Mouse (Mus musculus) brain, embryonic 14.5 days (tissue): ENCODE results near the gene Npw. TPM values are rescaled to one million over a fixed set of nuclear protein-coding genes. Genes with fewer than 3 reads are reported as not detected.
A peak's percentile ranks its signal among the peaks of the same experiment; 100 is the strongest.

Experiments used
- DNase-seq: peaks from one replicate; pipeline ENCODE4 v3.0.0-alpha.2; 2011; ENCODE audit warnings: low read depth
- CTCF ChIP-seq: fragments of 200-500 bp; IDR thresholded peaks from 2 replicates; pipeline ENCODE4 v1.5.1; 2012; ENCODE audit warnings: inconsistent platforms, mild to moderate bottlenecking, moderate library complexity, borderline replicate concordance; ENCODE audit not compliant: insufficient read depth, insufficient read length; ENCODE audit errors: extremely low read depth
- POLR2A ChIP-seq: fragments of 200-500 bp; IDR thresholded peaks from 2 replicates; pipeline ENCODE4 v1.6.1; 2012; ENCODE audit warnings: mild to moderate bottlenecking, inconsistent platforms, borderline replicate concordance; ENCODE audit not compliant: poor library complexity, insufficient read depth, insufficient read length, severe bottlenecking; ENCODE audit errors: extremely low read depth
- polyA plus RNA-seq: library from polyadenylated mRNA; depleted of rRNA; stranded (reverse); fragments of >200 nt; gene quantifications from 2 replicates; pipeline ENCODE4 v1.2.3, GENCODE M21; 2012; rRNA removed

Npw gene
- polyA plus RNA-seq = 0.23 TPM in 1 of 2 replicates, not detected in the other

DNA sequence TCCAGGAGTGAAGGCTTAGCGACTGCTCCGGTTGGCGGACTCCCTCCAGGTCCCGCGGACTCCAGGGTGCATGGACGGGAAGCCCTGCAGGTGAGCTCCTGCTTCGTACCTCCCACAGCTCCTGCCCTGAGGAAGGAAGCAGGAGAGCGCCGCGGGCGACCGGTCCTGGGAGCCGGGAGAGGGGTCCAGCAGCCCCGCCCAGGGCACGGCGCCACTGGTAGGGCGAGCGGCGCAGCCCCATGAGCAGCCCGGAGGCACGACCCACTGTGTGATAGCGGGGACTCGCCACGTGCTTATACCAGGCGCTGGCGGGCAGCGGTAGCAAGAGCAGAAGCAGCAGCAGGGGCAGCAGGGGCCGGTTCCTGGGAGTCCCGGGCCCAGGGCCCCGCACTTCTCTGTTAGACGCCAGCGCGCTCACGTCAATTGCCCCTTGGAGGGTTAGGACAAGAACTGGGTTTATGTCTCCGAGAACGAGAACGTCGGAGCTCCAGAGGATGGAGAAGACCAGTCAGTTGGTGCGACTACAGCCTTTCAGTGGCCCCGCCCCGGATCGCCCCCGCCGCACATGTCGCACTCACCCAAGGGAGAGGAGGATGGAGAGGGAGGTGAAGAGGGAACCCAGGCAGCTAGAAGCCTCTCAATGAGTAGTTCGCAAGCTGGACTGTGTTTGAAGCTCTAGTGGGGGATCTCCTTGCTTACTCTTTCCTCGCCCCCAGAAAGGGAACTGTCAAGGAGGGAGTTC is at the start of gene Npw:
TSS of gene Npw (minus strand) at position 441 of the 742 bp plus-strand sequence.
- DNase-seq = no peak
- TF ChIP-seq POLR2A = no peak
- TF ChIP-seq CTCF = no peak

DNA sequence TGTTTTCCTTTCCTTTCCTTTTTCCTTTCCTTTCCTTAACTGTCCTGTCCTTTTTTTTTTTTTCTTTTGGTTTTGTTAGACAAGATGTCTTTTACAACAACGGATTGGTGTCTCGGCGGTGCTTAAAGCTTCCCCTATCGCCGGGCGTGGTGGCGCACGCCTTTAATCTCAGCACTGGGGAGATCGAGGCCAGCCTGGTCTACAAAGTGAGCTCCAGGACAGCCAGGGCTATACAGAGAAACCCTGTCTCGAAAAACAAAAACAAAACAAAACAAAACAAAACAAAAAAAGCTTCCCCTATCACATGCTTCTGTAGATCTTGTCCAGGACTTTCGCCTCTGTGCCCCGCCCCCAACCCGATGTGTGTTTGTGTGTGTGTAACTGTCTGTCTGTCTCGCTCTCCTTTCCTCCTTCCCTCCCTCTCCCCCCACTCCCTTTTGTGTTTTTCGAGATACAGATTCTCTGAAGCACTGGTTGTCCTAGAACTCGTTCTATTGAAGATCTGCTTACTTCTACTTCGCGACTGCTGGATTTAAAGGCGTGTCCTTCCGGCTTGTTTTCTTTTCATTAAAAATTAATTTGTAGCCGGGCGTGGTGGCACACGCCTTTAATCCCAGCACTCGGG is 49.7 kb upstream of the Npw start:
- no peak for TF ChIP-seq CTCF
- no peak for TF ChIP-seq POLR2A
- peak; percentile 25 for DNase-seq

DNA sequence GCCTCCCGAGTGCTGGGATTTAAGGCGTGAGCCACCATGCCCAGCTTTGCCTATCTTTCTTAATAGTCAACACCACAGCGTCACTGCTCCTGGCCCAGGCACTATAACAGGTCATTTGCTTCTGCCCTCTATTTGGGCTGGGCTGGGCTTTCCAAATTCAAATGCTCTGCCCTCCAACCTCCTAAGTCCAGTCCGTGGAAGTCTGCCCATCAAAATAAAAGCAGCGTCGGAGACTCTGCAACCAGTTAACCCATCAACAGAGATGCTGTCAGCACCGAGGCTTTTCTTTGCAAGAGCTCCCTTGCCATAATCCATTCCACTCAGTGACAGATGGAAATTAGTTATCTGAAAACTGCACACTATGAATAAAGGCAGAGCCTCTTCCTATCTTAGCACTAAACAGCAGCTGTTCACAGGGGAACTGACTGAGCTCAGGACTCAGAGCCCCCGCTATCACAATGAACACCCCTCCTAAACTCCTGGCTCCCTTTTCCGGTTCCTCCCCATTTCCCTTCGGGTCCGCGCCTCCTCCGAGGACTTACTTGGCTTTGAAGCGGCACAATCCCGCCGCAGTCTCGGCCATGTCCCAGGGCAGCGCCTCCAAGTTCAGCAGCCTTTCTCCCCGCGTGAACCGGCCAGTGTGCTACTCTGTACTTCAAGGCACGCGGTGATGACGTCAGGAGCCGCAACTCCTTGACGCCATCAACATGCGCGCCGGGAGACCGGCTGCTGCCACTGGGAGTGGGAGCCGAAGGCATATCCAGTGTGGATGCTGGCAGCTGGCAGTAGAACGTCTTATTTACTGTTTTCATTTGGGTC is 48.9 kb upstream of the Npw start, which contains the start of gene Tbl3:
TSS of gene Tbl3 (minus strand) at position 679 of the 819 bp plus-strand sequence.
- TF ChIP-seq CTCF (no peak), POLR2A (peak; percentile 44; the same call in 1 of the 2 replicates)
- DNase-seq = peak; percentile 98

DNA sequence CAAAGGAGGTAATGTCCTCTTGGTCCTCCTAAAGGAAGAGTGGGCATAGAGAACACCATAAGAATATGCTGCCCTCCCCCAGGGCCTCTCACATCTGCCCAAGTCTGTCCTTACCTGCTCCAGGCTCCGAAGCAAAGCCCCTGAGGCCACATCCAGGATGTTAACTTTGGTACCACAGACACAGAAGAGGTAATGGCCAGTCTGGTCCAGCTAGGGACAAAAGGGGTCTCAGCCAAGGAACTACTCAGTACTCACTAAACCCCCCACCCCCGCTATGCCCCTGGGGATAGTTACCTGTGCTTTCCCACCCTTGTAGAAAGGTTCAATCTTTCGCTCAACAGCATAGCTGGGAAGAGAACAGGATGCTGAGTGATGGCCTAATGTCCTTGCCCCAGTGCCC is 47.6 kb upstream of the Npw start:
- TF ChIP-seq CTCF (no peak), POLR2A (no peak)
- no peak for DNase-seq

DNA sequence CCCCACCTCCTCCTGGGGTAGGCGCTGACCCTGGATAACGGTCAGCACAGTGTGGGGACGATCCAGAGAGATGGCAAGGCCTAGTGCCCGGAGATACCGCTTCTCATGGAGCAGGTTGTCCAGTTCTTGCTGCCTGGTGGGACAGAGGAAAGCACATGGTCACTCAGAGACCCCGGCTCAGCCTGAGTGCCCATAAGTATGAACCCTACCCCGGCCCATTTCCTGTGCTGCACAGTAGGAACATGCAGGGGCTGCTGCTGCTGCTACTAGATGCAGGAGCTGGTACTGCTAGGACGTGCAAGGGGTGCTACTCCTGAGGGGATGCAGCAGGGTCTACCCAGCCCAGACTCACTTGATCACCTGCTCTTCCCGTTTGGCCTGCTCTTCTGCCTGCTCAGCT is 43.0 kb upstream of the Npw start:
- no peak for DNase-seq
- TF ChIP-seq POLR2A (no peak), CTCF (no peak)

DNA sequence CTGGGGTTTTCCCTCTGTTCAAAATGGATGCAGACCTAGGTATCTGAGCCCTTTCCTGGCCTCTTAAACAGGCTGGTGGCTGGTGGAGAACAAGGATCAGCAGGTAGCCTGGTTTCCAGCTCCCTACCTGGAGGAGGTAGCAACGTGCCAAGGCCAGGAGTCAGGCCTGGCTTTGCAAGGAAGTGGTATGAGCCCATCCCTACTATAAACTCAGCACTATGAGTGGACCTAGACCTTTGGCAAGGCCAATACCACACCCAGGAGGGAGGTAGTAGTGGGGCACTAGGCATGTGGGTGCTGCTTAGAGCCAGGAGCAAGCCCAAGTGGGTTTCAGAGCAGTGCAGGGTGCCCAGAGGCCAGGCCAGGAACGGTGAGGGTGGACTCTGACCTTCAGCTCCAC is 41.2 kb upstream of the Npw start:
- TF ChIP-seq POLR2A = no peak
- no peak for TF ChIP-seq CTCF
- DNase-seq = no peak

DNA sequence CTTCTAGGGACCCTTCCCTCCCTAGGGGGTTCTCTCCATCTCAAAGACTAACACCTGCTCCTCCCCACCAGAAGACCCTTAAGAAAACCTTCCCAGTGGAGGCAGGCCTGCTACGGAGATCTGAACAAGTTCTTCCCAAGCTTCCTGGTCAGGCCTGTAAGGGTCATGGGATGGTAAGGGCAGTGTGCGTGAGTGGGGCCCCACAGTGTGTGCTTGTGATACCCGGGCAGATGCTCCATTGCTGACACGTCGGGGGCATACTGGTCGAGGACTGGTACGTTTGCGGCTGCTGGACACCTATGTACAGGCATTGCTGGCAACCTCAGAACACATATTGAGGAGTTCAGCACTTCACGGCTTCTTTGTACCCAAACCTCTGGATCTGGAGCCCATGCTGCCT is 40.5 kb upstream of the Npw start:
- TF ChIP-seq CTCF (no peak), POLR2A (no peak)
- no peak for DNase-seq

DNA sequence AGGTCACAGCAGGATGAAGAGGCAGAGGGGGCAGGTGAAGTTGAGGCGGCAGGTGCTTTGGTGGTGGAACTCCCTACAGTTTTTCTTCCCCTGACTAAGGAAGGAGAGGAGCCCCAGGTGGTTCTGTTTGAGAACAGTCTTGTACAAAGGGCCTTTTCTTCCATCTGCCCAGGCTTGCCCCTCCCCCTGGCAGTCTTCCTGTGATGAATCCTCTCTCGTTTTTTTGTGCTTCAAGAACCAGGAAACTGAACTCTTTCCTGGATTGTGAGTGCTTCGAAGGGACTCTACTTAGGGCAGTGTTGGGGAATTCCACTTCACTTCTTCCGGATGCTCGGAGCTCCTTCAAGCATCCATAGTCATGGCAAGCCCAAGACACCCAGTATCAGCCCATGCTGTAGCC is 39.7 kb upstream of the Npw start:
- peak; percentile 22 for DNase-seq

DNA sequence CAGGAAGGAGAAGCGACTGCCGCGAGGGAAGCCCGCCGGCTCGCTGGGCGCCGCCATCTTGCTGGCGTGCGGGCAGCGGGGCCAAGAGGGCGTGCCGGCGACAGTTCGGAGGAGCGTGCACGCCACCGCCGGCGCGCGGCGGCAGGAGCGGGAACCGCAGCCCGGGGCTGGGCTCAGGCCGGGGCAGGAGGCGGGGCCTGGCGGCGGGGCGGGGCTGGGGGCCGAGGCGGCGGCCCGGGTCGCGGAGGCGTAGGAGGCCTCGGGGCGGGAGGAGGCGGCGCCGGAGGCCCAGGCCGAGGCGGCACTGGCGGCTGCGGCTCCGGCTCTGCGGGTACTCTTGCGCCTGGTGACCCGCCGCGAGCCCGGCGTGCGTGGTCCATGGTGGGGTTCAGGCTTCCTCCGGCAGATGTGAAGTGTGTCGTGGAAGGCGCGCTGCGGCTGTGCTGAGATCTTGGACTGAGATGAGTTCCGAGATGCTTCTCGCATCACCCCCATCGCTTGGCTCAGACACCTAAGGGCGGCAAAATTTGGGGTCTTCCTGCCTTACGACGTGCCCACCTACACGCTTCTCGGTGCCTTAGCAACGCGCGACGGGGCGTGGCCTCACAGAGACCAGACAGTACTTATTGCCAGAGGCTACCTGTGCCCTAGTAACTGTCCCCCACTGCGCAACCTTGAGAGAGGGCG is 37.9 kb upstream of the Npw start, which contains the start of the genes Gfer and Noxo1:
TSS of gene Gfer (minus strand) at position 146 of the 687 bp plus-strand sequence.
TSS of gene Noxo1 (plus strand) at position 224 of the 687 bp plus-strand sequence.
- TF ChIP-seq CTCF = peak; percentile 34; the same call in 1 of the 2 replicates
- TF ChIP-seq POLR2A = peak; percentile 71
- DNase-seq = peak; percentile 93

More for the DNA sequence above, 39.7 kb upstream of the Npw start:
- TF ChIP-seq CTCF = no peak
- no peak for TF ChIP-seq POLR2A

DNA sequence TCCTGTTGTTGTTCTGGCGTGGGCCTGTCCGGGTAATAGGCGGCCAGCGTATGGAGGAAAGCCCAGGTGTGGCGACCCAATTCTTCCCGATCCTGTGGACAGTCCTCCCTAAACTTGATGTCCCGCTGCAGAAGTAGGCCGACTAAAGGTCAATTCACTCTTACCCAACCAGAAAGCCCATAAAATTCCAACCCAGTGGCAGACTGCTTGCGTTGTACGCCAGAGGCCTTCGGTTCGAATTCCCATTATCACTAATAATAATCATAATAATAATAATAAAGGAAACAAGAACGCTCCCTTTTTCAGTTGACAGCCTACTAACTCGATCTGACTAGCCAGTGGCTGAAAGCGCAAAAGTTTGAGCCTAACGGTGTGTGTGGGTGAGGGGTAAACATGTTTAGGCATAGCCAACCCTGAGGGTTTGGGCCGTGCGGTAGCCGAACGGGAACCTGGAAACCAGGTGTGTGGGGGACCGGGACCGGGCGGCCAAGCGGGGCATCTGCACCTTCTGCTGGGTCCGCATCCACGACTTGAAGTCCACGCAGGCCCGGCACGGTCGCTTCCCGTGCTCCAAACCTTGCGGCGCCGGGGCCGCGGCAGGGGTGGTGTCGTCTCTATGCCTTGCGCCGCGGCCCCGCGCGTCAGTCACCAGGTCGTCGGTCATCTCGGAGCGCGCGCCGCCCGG is 37.2 kb upstream of the Npw start:
- DNase-seq = no peak
- TF ChIP-seq CTCF (no peak), POLR2A (no peak)
